Mouse (Mus musculus) adipocyte (in vitro differentiated cells): Measurements from ENCODE around the gene Qrich2.
"Not testable (repeated sequence)": the region's sequence is repeated elsewhere in the genome, so short reads cannot be mapped to it uniquely, and the experiment has no call there.

Experiments used
- DNase-seq: peaks from one replicate; pipeline ENCODE4 v3.0.0-alpha.2; 2016; ENCODE audit warnings: low spot score

Gene Qrich2

GRCm38 (mm10) chr11:116429862-116430613 is 36.0 kb downstream of the Qrich2 start:
- DNase-seq = no peak

DNA sequence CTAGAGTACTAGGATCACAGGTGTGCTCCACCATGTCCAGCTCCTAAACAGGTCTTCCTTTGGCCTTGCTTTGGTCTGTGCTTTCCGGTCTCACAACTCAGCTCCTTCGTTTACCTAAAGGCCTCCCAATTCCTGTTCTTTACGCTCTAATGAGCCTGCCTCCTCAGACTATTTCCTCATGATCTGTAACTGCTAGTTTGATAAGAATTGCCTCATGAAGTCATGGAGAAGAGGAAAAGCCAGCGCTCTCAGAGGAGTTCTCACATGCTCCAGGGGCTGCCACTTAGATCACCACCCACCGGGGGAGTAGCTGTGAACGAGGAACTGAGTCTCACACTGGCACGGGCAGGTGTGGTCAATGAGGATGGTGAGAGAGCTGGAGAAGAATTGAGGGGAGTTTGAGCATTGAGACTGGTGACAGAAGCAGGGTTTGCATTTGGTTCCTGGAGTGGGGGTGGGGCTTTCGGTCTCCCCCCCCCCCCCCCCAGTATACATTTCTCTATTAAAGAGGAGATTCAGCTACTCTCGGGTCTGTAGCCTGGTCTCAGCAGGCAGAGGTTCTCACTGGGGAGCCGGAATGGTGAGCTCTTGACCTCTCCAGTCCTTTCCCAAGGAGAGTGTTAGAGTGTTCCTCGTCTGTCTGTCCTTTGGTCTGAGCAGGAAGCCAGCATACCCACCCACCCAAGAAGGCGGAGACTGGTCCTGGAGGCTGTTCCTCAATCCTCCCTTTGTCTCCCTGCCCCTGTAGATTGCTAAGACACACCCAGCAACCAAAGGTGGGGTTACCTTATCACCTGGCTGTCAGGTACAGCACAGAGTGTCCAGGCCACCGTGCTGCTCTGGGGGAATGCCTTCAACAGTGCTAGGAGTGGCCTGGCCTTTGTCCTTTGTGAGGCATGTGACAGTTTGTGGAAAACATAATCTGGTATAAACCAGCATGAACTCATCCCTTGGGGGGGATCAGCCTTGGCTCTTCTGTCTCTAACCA is 36.9 kb downstream of the Qrich2 start:
- no peak for DNase-seq

GRCm38 (mm10) chr11:116426852-116427575 is 39.0 kb downstream of the Qrich2 start:
- no peak for DNase-seq

DNA sequence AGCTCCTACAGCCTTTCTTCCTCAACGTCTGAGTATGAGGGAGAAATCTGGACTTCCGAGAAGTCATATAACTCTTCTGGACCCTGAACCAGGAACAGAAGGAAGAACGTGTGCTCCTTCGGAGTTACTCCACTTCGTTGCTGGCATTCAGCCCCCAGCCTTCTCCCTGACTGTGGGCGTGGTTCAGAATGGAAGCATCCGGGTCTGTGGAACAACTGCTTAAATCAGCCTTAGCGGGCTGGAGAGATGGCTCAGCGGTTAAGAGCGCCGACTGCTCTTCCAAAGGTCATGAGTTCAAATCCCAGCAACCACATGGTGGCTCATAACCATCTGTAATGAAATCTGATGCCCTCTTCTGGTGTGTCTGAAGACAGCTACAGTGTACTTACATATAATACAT is 39.7 kb downstream of the Qrich2 start:
- not testable (repeated sequence) for DNase-seq

GRCm38 (mm10) chr11:116424621-116425407 is 41.2 kb downstream of the Qrich2 start:
- DNase-seq = no peak

GRCm38 (mm10) chr11:116423782-116424620 is 42.0 kb downstream of the Qrich2 start:
- DNase-seq = no peak

GRCm38 (mm10) chr11:116423214-116423613 is 42.8 kb downstream of the Qrich2 start:
- no peak for DNase-seq

GRCm38 (mm10) chr11:116422562-116422961 is 43.5 kb downstream of the Qrich2 start:
- DNase-seq = no peak

DNA sequence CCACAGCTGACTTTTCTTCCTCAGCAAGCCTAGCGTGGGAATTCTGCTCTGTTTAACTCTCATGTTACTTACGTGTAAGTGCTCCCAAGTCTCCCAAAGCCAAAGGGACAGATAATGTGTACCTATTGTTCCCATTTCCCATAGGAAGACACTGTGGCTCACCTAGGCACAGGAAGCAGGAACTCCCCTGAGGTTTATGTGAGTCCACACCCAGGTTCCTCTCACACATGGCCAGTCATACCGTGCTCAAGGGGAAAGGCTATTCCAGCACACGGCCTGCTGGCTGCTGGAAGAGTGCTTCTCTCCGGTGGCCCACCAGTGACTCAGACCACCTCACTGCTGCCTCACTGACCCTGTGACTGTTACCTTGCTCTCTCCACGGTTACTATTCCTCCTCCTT is 44.9 kb downstream of the Qrich2 start:
- no peak for DNase-seq

DNA sequence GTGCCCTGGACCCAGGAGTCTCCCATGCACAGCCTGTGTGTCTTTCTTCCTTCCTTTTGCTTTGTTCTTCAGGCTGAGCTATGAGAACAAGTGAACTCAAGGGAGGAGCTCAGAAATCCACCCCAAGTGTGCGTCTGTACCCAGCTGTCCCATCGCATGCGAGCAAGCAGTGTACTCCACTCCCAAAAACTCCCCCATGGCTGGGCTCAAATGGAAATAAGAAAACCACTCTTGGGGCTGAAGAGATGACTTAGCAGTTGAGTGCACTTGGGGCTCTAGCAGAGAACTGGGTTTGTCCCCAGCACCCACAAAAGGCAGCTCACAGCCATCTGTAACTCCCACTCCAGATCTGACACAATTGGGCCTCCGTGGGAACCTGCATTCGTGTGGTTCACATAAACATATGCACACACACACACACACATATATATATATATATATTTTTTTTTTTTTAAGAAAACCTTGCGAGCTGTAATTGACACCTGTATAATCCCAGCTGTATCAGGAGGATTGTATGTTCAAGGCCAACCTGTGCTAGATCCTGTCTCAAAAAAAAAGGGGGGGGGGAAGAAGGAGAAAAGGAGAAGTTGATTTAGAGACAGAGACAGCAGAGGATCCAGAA is 47.1 kb downstream of the Qrich2 start:
- no peak for DNase-seq

GRCm38 (mm10) chr11:116418194-116418840 is 47.7 kb downstream of the Qrich2 start:
- peak; percentile 29 for DNase-seq

GRCm38 (mm10) chr11:116417054-116417453 is 49.0 kb downstream of the Qrich2 start:
- DNase-seq = no peak

DNA sequence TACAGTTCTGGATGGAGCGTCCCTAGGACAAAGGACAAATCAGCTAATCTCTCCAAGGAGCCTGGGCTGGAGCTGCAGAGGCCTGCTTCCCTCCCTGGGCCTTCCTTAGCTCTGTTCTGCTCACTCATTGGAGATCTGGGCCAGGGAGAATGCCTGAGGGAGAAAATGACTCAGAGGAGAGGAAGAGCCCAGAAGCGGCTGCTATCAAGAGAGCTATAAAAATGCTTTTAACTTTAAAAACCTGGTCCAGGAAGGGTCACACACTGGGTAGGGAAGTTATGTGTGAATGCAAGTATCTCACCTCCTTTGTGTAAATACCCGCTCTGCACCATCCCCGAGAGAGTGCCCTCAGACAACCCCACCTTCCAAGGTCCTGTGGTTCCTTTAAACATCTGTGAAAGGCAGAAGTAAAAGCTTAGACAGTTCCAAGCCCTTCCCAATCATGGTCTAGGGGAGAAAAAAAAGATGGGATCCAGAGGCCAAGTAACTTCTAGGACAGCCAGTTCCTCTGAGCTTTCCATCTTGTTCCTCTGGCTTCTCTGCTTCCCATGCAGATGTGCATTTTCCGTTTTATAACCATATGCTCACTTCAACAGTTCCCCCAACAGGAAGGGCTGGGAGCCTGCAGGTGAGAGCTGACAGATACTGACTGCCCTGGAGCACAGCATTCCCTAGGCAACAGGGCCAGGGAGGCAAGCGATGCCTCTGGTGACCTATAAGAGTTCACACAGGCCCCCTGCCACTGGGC is 49.7 kb downstream of the Qrich2 start:
- DNase-seq = peak; percentile 28

- DNase-seq = no peak
Measured at GRCm38 (mm10) chr11:116413631-116414022, 52.4 kb downstream of the Qrich2 start.

- DNase-seq = no peak
Measured at GRCm38 (mm10) chr11:116412904-116413630, 53.0 kb downstream of the Qrich2 start, which contains the start of gene Rnf157. TSS of gene Rnf157 (minus strand) at chr11:116413032.

DNA sequence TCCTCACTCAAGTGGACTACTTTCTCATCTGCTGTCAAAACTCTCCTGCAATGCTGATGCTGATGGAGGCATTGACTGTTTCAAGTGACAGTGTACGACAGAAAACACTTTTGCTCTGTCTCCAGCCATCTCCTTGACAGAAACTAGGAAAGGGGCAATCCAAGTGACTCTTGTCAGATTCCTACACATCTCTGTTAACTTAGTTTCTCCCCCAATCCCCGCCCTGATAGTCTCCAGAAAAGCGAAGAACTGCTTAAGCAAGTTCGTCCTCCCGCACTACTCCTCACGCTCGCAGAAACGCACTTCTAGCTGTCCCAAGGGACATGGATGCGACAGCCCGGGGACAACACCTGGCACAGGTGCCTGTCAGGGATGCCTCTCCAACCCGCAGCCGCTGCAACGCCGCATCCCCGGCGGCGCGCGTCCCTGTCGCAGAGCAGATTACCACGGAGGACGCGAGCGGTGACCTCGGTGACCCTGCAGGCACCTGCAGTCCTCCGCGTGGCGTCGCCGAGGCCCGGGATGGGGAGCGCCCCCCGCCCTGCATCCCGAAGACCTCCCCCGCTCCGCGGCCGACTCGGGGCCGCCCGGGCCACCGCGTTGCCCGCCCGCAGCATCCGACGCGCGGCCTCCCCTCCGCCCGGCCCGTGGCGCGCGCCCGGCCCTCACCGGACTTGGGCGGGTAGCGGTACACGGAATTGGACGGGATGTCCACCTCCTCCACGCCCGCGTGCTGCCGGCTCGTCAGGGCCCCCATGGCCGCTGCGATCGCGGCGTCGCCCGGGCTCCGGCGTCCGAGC is 53.8 kb downstream of the Qrich2 start:
- DNase-seq = no peak

GRCm38 (mm10) chr11:116411582-116411981 is 54.5 kb downstream of the Qrich2 start:
- no peak for DNase-seq
